Mouse (Mus musculus): ENCODE results near the gene Jhy. TPM values are rescaled to one million over a fixed set of nuclear protein-coding genes. Genes with fewer than 3 reads are reported as not detected.

Gene Jhy
- polyA plus RNA-seq, 1 experiment from 2014 or later = 1.1 TPM

GRCm38 (mm10) chr9:40874961-40875360 is 89.0 kb downstream of the Jhy start:
- Histone ChIP-seq H3K4me1 (peaks cover 25% of the 10 kb centered on the region), H3K27ac (no peak overlapping the region), H3K9me3 (no peaks in the 10 kb centered on the region), H3K9ac (no peak overlapping the region), H3K4me3 (no peak overlapping the region), H3K4me2 (no peak overlapping the region), H3K27me3 (replicated peaks) (peaks cover 79% of the 10 kb centered on the region), H3K36me3 (replicated peaks) (no peaks in the 10 kb centered on the region)
- no peak for ATAC-seq (replicated peaks)
- WGBS = 4% methylated on average over 4 of the region's 4 CpGs

- 2% methylated on average over 32 of the region's 32 CpGs for WGBS
- Histone ChIP-seq H3K4me2 (no peak within 1 kb of the TSS), H3K27me3 (replicated peaks) (peaks cover 79% of the 10 kb centered on the region), H3K9me3 (no peaks in the 10 kb centered on the region), H3K4me3 (0 out of 2 replicates have a peak within 1 kb of the TSS, but pooled peaks have one; percentile 9), H3K9ac (no peak within 1 kb of the TSS), H3K4me1 (peaks cover 25% of the 10 kb centered on the region), H3K36me3 (replicated peaks) (no peaks in the 10 kb centered on the region), H3K27ac (no peak within 1 kb of the TSS)
- 0 out of 2 replicates have a peak, but pooled peaks have one; percentile 43 for ATAC-seq (replicated peaks)
Measured at GRCm38 (mm10) chr9:40873556-40874470, 90.1 kb downstream of the Jhy start, which contains the start of gene Bsx. Bsx (plus strand) TSS chr9:40874127.

DNA sequence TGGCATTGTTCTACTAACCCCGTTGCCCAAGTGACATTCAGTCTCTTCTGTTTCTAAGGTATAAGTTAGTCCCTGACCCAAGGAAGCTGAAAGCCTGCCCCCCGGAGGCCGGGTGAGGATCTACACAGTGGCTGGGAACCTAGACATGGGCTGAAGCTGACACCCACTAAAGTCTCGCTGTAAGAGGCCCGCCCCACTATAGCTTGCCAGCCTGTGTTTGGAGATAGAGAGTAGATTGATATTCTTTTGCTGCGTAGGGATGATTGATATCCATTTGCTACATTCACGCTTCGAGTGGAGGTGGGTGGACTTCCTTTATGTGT is 91.8 kb downstream of the Jhy start:
- no peaks in the 10 kb centered on the region for H3K9me3 ChIP-seq
- WGBS = 1% methylated on average over 8 of the region's 8 CpGs
- H3K27me3 ChIP-seq (replicated peaks) = peaks cover 73% of the 10 kb centered on the region
- peaks cover 11% of the 10 kb centered on the region for H3K4me1 ChIP-seq
- no peak for ATAC-seq (replicated peaks)
- no peak overlapping the region for H3K9ac ChIP-seq
- no peaks in the 10 kb centered on the region for H3K36me3 ChIP-seq (replicated peaks)
- H3K27ac ChIP-seq = no peak overlapping the region
- peak overlapping the region; percentile 18 for H3K4me2 ChIP-seq
- H3K4me3 ChIP-seq = no peak overlapping the region

DNA sequence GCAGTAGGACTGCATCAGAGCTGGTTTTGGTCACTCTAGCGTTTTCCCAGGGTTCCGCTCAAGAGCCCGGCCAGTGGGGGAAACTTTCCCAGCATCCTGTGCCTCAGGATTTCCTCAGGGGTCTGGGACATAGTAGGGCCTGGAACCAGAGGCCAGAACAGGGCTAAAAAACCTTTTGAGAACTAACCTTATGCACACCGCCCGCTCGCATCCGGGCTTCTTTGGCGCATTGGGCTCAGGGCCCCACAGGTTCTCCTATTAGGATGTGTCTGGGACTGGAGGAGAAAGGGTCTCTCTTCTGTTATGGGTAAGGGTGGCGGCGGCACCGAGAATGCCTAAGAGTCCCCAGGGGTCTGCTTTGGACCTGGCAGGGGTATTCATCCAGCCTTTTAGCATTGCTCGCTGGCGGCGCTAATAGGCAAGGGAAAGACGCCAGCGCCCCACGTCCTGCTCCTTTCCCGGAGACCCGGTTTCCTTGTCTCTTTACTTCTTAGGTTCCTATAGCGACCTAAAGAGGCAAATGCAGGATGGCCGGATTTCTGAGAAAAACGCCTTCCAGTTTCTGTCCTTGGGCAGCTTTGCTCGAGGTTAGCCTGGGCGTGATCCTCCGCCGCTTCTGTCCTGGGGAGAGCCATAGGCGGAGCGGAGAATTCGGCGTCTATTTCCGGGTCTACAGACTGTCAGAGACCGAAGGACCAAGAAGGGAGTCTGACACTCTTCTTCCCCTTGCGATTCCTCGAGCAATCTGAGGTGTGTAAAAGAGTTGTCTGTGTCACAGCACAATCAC is 92.4 kb downstream of the Jhy start:
- Histone ChIP-seq H3K36me3 (replicated peaks) (no peaks in the 10 kb centered on the region), H3K27ac (no peak overlapping the region), H3K4me1 (peaks cover 11% of the 10 kb centered on the region), H3K27me3 (replicated peaks) (peaks cover 71% of the 10 kb centered on the region), H3K9ac (no peak overlapping the region), H3K4me2 (peak overlapping the region; percentile 18), H3K9me3 (no peaks in the 10 kb centered on the region), H3K4me3 (no peak overlapping the region)
- WGBS = 2% methylated on average over 34 of the region's 34 CpGs
- no peak for ATAC-seq (replicated peaks)

- Histone ChIP-seq H3K36me3 (replicated peaks) (no peaks in the 10 kb centered on the region), H3K9me3 (no peaks in the 10 kb centered on the region), H3K4me2 (no peak overlapping the region), H3K4me3 (no peak overlapping the region), H3K4me1 (peaks cover 11% of the 10 kb centered on the region), H3K9ac (no peak overlapping the region), H3K27me3 (replicated peaks) (peaks cover 63% of the 10 kb centered on the region), H3K27ac (no peak overlapping the region)
- WGBS = 79% methylated on average over 5 of the region's 5 CpGs
- no peak for ATAC-seq (replicated peaks)
Measured at GRCm38 (mm10) chr9:40870331-40870730, 93.6 kb downstream of the Jhy start.

GRCm38 (mm10) chr9:40859196-40859595 is 104.7 kb downstream of the Jhy start:
- peaks cover 10% of the 10 kb centered on the region; the same call in 1 of the 2 replicates for H3K4me1 ChIP-seq
- WGBS = 3% methylated on average over 9 of the region's 9 CpGs
- peak; percentile 59 for ATAC-seq (replicated peaks)
- H3K36me3 ChIP-seq (replicated peaks) = no peaks in the 10 kb centered on the region
- H3K9ac ChIP-seq = no peak overlapping the region
- peak overlapping the region; percentile 33 for H3K4me3 ChIP-seq
- H3K27ac ChIP-seq = no peak overlapping the region
- H3K27me3 ChIP-seq (replicated peaks) = no peaks in the 10 kb centered on the region; the same call in none of the 2 replicates
- no peaks in the 10 kb centered on the region for H3K9me3 ChIP-seq
- peak overlapping the region; percentile 53 for H3K4me2 ChIP-seq

- 3% methylated on average over 21 of the region's 21 CpGs for WGBS
- no peaks in the 10 kb centered on the region; the same call in none of the 2 replicates for H3K27me3 ChIP-seq (replicated peaks)
- ATAC-seq (replicated peaks) = peak; percentile 78
Measured at GRCm38 (mm10) chr9:40858461-40859160, 105.3 kb downstream of the Jhy start.

DNA sequence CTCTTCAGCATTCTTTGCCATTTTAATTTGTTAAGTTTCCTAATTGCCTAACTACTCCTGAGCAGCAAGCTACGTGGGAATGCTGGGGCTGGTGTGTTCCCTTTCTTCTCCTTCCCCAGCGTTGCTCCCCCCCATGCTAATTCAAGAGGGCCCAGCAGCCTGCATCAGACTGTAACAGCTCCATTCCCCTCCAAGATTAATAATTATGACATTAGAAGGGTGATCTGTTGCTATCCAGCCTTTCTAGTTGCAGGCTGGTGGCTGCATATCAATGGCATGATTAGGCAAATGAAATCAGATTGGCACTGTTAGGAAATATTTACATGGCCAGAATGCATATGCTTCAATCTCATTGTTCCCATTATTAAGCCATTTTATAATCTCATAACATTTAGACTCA is 112.4 kb downstream of the Jhy start:
- H3K36me3 ChIP-seq (replicated peaks) = no peaks in the 10 kb centered on the region
- H3K27ac ChIP-seq = no peak overlapping the region

More at GRCm38 (mm10) chr9:40858461-40859160, 105.3 kb downstream of the Jhy start:
- Histone ChIP-seq H3K4me2 (peak overlapping the region; percentile 53), H3K9ac (peak overlapping the region; percentile 28; the same call in 1 of the 2 replicates), H3K36me3 (replicated peaks) (no peaks in the 10 kb centered on the region), H3K9me3 (no peaks in the 10 kb centered on the region), H3K4me3 (peak overlapping the region; percentile 33), H3K27ac (no peak overlapping the region), H3K4me1 (peaks cover 10% of the 10 kb centered on the region; the same call in 1 of the 2 replicates)

More for the DNA sequence above, 112.4 kb downstream of the Jhy start:
- no peak for ATAC-seq (replicated peaks)
- 50% methylated on average over 2 of the region's 2 CpGs for WGBS
- no peaks in the 10 kb centered on the region for H3K27me3 ChIP-seq (replicated peaks)
- H3K4me1 ChIP-seq = 0 out of 2 replicates have a peak, but pooled peaks cover 10% of the 10 kb centered on the region
- H3K4me3 ChIP-seq = no peak overlapping the region
- no peak overlapping the region for H3K4me2 ChIP-seq
- H3K9ac ChIP-seq = no peak overlapping the region
- H3K9me3 ChIP-seq = no peaks in the 10 kb centered on the region

Other genes starting within 250 kb of the Jhy start
- 3,196 and 3,218 TPM in 2 replicates for gene Hspa8, start 163.1 kb downstream of the Jhy start, polyA plus RNA-seq (2015; fragmentation: Nextera tagmentation; extraction: Ambion mirVana)
- gene Bsx, start 90.0 kb downstream of the Jhy start, polyA plus RNA-seq (2015; fragmentation: Nextera tagmentation; extraction: Ambion mirVana) = 2.2 and 2.4 TPM in 2 replicates
- gene Crtam, start 40.5 kb upstream of the Jhy start, polyA plus RNA-seq (2015; fragmentation: Nextera tagmentation; extraction: Ambion mirVana) = 0.10 and 0.22 TPM in 2 replicates
- 23.9 and 25.9 TPM in 2 replicates for gene Ubash3b, start 197.6 kb upstream of the Jhy start, polyA plus RNA-seq (2015; fragmentation: Nextera tagmentation; extraction: Ambion mirVana)